Mouse (Mus musculus) ovary, adult 10 weeks (tissue): ENCODE measurements around the gene Olfr341. TPM values are rescaled to one million over a fixed set of nuclear protein-coding genes. Genes with fewer than 3 reads are reported as not detected.

Source experiments
- polyA plus RNA-seq: library from polyadenylated mRNA; stranded (reverse); fragments of 350-450 nt; fragmentation: Illumina TruSeq; extraction: RNeasy Lipid Tissue Mini Kit (QIAGEN cat#74804); gene quantifications from one replicate; pipeline ENCODE4 v1.2.3, GENCODE M21; 2014

Gene Olfr341
- polyA plus RNA-seq, result not detected

GRCm38 (mm10) chr2:36482368-36482767 lies at the start of gene Olfr341:
Olfr341 (minus strand) TSS chr2:36482468.

GRCm38 (mm10) chr2:36524698-36525097 lies 42.4 kb upstream of the Olfr341 start, which contains the start of gene Olfr342:
Olfr342 (plus strand) TSS chr2:36524998.

GRCm38 (mm10) chr2:36452287-36452686 lies 30.0 kb downstream of the Olfr341 start, which contains the start of gene Olfr340:
Olfr340 (plus strand) TSS chr2:36452587.

Other genes starting within 250 kb of the Olfr341 start
- not detected for gene Olfr338, start 108.9 kb downstream of the Olfr341 start, polyA plus RNA-seq
- gene Olfr339, start 63.5 kb downstream of the Olfr341 start, polyA plus RNA-seq, result not detected
- gene Olfr340, start 29.9 kb downstream of the Olfr341 start, polyA plus RNA-seq, result not detected
- not detected for gene Olfr342, start 42.5 kb upstream of the Olfr341 start, polyA plus RNA-seq
- not detected for gene Olfr344, start 84.2 kb upstream of the Olfr341 start, polyA plus RNA-seq
- not detected for gene Olfr345, start 157.6 kb upstream of the Olfr341 start, polyA plus RNA-seq
- gene Olfr346, start 203.3 kb upstream of the Olfr341 start, polyA plus RNA-seq, result not detected
- gene Olfr347, start 249.4 kb upstream of the Olfr341 start, polyA plus RNA-seq, result not detected